Mouse (Mus musculus) kidney, adult 18-20 months (tissue): ENCODE results near the gene Pxk.
"Not testable (repeated sequence)": the region's sequence is repeated elsewhere in the genome, so short reads cannot be mapped to it uniquely, and the experiment has no call there.

ENCODE experiments used
- DNase-seq: peaks from one replicate; pipeline ENCODE4 v3.0.0; 2021

The Pxk gene

GRCm38 (mm10) chr14:8108047-8108446 is 10.0 kb downstream of the Pxk start:
- no peak for DNase-seq

GRCm38 (mm10) chr14:8108976-8109375 is 11.0 kb downstream of the Pxk start:
- DNase-seq: no peak

DNA sequence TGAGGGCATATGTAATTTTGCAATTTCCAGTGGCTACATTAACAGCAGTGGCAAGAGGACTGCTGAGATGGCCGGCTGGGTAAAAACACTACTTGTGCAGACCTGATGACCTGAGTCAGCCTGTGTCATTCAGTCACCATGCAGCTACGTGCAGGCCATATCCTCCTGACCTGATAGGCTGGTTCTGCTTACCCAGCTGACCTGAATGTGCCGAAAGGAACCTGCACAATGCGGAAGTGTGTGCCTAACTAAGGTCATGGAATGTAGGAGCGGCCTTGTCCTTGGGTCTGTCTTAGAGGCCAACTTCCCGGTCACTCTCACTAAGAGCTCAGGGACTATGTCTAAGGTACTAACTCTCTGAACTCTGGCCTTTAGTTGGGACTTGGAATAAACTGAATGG is 13.5 kb downstream of the Pxk start:
- peak; percentile 15 for DNase-seq

DNA sequence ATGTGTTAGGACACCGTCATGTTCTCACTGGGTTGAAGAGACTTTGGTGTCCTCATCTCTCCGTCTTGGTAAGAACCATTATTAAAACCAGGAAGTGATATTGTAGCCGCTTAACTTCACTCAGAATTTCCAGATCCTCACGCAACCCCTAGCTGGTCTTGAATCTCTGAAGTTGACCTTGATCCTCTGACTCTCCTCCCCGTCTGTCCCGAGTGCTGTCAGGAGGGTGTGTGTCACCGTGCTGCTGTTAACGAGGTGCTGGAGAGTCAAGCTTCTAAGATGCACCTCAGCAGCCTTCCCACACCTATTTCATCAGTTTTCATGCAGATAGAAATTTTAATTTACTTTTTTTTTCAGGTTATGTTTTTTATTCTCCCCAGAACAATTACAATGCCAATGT is 14.0 kb downstream of the Pxk start:
- no peak for DNase-seq

DNA sequence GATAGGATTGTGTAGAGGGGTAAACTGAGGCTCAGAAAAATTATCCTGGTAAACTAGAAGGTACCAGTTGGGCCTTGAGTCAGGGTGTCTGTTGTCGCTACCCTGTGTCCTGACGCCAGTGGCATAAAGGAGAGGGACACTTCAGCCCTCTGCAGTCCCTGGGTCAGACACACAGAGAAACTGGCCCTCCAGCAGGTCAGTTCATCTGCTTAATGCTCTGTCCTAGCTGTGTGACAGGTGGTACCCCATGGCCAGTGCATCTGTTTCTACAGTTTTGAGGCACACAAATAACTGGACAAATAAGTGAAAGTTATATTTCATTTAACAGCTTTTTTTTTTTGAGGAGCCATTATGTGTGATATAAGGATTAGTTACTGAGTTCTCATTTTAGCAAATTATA is 15.6 kb downstream of the Pxk start:
- DNase-seq: no peak

- no peak for DNase-seq
These were observed 16.3 kb downstream of the Pxk start for GRCm38 (mm10) chr14:8114306-8114705.

- no peak for DNase-seq
These were observed 16.7 kb downstream of the Pxk start for GRCm38 (mm10) chr14:8114756-8115155.

DNA sequence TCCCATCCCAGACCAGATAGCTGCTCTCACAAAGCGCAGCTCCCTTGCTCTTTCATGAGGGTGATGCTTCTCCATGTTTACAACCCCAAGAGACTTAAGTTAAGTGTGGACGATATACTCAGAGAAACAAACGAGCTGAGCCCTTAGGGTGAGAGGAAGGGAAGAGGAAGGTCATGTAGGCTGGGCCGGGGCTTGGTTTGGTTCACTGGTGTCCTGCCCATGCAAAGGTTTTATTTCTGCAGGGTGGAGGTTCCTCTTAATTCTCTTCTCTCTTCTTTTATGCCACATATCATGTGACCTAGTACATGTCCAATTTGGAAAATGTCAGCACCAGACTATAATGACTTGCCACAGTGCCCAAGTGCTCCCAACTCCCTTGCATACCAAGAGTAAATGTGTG is 17.8 kb downstream of the Pxk start:
- DNase-seq: no peak

DNA sequence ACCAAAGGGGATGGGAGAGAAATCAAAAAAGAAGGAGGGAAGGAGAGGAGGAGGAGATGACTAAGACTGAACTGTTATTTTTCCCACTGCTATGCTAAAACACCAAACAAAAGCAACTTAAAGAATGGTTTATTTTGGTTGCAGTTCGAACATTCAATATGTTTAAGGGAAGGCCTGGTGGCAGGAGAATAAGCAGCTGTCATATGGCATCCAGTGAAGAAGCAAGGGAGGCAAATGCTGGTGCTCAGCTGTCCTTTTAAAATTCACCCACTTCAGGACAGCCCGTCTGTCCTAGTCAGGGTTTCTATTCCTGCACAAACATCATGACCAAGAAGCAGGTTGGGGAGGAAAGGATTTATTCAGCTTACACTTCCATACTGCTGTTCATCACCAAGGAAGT is 19.4 kb downstream of the Pxk start:
- no peak for DNase-seq

DNA sequence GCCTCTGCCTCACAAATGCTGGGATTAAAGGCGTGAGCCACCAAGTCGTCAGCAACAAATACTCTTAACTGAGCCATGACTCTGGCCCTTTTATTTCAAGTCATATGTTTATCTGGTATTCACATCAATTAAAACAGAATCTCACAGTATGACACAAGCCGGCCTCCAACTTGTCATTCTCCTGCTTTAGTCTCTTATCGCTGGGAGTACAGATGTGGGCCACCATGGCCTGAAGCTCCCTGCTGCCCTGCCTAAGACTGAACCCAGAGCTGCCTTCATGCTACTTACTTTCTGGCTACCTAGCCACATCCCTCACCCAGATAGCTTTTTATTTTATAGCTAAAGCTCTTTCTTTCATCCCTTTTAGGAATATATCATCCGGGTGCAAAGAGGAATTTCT is 21.4 kb downstream of the Pxk start:
- no peak for DNase-seq

DNA sequence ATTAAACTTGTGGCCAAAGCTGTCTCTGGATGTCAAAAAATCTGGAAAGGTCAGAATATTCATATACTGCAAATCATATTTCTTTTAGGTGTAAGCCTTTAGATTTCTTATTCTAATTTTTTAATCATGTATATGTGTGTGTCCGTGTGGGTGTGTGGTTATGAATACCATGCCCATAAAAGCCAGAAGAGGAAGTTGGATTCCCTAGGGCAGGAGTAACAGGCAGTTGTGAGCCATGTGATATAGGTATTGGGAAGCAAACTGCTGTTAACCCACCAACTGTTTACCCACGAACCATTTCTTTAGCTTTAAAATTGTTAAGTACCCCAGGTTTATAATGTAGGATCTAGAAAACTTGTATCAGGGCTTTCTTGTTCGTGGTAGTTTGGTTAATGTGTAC is 21.9 kb downstream of the Pxk start:
- no peak for DNase-seq

DNA sequence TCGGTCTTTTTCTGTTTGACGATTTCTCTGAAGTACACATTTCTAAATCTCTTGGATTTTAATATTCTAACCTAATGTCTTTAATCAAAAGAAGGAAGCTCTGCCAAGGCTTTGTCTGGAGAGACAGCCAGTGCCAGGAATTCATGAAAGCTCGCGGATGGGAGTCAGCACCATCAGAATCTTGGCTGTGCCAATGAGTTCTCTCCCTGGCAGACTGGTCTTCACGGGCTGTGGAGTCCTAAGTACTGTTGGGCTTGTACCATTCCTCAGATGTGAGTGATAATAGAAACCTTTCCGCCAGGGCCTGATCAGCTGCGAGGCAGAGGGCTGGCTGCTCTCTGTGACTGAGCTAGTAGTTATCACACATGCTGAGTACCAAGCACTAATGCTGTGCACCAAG is 25.1 kb downstream of the Pxk start:
- no peak for DNase-seq

GRCm38 (mm10) chr14:8123611-8124010 is 25.6 kb downstream of the Pxk start:
- DNase-seq: not testable (repeated sequence)

- no peak for DNase-seq
These were observed 26.3 kb downstream of the Pxk start for GRCm38 (mm10) chr14:8124046-8124881.

- DNase-seq: no peak
These were observed 30.0 kb downstream of the Pxk start for GRCm38 (mm10) chr14:8127971-8128370.

GRCm38 (mm10) chr14:8132789-8133188 is 34.8 kb downstream of the Pxk start:
- DNase-seq: no peak

- DNase-seq: no peak
These were observed 36.2 kb downstream of the Pxk start for GRCm38 (mm10) chr14:8134234-8134633.

DNA sequence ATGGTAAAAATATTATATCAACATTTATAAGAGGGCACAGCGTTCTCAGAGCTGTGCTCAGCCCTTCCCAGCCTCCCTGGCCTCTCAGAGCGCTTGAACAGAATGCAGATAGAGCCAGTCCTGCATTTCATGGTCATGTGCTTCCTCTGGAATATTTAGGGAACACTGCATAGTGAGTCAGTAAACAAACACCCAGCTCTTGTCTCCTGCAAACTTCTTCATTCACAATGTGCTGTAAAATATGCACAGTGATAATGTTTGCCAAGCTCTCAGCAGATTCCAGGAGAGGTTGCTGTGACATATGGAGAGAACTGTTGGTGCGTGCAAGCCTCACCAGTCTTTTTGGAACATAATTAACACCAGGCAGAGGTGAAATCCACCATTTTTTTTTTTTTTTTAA is 37.1 kb downstream of the Pxk start:
- no peak for DNase-seq

DNA sequence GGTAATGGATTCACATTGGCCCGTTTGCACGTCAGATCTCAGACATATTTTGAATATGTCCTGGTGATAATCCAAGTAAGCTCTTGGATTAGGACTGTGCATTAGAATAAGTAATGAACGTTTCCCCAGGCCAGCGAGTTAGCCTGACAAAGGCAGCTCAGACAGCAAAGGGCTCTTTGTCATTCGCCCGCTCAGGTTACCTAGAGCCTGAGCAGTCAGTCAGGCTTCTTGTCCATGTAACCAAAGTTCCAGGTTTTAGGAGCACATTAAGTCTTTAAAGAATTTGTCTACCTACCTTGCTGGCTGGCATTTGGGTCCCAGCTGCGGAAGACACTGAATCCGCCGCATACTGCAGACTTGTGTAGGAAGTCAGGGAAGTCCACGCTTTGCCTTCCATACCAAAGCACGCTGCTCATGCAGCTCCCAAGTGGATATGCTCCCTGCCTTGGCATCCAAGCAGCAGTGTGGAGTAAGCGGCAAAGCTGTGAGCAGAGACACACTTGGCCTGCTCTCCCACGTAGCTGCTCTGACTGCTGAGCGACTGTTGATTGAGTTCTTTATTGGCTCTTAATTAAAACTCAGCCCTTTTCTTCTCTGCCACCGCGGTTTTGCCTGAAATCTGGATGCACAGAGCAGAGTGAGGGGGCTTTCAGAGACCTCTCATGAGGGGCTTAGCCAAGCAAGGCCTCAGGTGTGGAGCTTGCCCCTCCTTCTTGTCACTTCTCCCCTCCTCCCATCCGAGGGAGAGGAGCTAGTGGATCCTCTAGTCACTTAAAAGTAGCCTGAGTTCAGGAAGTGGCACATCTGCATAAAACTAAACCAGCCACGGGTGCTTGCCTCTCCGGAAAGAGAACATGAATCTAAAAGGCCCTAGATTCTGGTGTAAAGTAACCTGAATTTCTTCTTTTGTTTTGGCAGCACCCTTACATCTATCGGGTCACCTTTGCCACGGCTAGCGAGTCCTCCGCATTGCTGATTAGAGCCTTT is 42.0 kb downstream of the Pxk start:
- DNase-seq: no peak

DNA sequence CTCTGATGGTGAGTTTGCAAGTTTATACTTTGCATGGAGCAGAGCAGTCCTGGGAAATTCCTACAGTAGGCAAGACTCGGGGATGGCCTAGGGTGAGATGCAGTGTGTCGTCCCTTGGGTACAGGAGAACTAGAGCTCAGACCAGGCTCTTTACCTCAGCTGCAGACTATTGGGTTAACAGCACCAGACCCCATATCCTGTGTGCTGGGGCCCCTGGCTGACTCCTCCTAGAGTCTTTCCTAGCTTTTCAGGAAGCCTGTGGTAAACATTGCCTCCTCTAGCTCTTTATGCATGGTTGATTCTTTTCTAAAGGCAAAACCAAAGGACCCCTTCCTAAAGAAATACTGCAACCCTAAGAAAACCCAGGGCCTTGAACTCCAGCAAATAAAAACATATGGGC is 43.1 kb downstream of the Pxk start:
- no peak for DNase-seq

DNA sequence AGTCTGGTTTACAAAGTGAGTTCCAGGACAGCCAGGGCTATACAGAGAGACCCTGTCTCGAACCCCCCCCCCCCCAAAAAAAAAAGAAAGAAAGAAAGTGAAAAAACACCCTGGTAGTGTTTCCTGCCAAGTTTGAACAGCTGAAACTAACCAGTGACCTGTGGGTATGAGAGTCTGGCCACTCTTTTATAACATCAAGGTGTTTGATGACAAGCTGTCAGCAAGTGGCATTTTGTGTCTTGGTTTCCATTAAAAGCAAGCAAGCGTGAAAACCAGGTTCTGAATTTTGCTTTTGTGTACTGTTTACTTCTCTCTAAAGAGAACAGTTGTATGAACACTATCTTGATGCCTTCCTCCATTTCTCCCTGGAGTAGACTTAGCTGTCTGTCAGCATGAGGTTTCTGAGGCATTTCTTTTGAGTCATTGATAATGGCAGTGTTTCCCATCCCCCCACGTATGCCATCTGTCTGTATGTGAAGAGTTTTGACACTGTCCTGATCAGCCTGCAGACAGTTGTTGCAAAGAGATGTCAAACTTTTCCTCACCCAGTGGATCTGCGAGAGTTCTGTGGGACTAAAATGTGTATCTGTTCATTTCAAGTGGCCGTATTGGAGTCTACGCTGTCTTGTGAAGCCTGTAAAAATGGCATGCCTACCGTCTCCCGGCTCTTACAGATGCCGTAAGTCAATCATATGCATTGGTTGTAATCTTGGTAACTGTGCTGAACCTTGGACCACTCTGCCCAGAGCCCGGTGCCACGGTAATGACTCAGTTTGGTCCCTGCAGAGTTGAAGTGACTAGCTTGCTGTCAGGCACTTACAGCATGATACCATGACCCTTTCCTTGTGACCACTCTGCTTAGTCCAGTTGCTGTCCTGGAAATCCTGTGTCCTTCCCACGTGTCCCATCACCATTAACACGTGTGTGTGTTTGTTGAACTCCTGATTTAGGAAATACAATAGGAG is 47.9 kb downstream of the Pxk start:
- DNase-seq: no peak

- DNase-seq: no peak
These were observed 48.7 kb downstream of the Pxk start for GRCm38 (mm10) chr14:8146611-8147223.
